8 mouse cellular contexts compared by ENCODE assay signal in the genomic region with DNA sequence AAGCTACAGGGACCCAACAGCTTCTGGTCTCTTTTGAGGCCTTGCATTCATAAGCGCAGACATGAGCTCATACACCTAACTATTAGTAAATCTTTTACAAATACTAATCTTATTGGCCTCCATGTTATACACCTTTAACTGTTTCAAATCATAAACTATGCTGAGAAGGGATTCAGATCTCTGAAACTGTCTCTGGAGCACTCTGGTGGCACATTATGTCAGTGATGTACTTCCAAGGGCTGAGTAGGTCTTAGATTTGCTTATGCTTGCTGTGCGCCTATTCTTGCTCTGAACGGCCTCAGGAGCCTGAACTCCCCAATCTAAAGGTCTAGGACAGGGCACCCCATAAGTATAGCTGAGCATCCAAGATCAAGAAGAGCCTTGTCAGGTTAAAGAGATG. TPM values are rescaled to one million over a fixed set of nuclear protein-coding genes. Genes with fewer than 3 reads are reported as not detected.
A peak's percentile ranks its signal among the peaks of the same experiment; 100 is the strongest.
DNase-seq lines count a peak whose midpoint lies in the region; ATAC-seq and TF ChIP-seq lines count a peak whose summit lies in the region.

No protein-coding gene starts in this region.

- H3K27me3 ChIP-seq in embryonic facial prominence, embryonic 13.5 days, result no peaks in the 10 kb centered on the region
- no peaks in the 10 kb centered on the region for H3K27me3 ChIP-seq in intestine, embryonic 16.5 days (replicated peaks; ENCODE audit: control insufficient read depth, insufficient read depth, low read length)
- H3K27me3 ChIP-seq in neural tube, embryonic 13.5 days, result no peaks in the 10 kb centered on the region

- WGBS in embryonic facial prominence, embryonic 13.5 days, result 69% methylated on average over 3 of the region's 3 CpGs
- WGBS in intestine, embryonic 16.5 days, result 67% methylated on average over 3 of the region's 3 CpGs
- WGBS in neural tube, embryonic 13.5 days, result 72% methylated on average over 3 of the region's 3 CpGs

- H3K4me3 ChIP-seq in layer of hippocampus, adult 2 months, result peak overlapping the region; percentile 65
- peak overlapping the region; percentile 65 for H3K4me3 ChIP-seq in embryonic facial prominence, embryonic 13.5 days
- H3K4me3 ChIP-seq in intestine, embryonic 16.5 days (ENCODE audit: low read length), result peak overlapping the region; percentile 55
- peak overlapping the region; percentile 75 for H3K4me3 ChIP-seq in neural tube, embryonic 13.5 days

- no peak for DNase-seq in layer of hippocampus, adult 2 months (ENCODE audit: low spot score in 2 of 2)
- DNase-seq in layer of hippocampus, adult 9-11 months, result no peak
- DNase-seq in left cerebral cortex, adult 11 months (ENCODE audit: low spot score), result no peak
- DNase-seq in adrenal gland, adult 18-20 months (ENCODE audit: low spot score in 2 of 2), result no peak
- DNase-seq in kidney, postnatal 4 days, result no peak

- H3K36me3 ChIP-seq in embryonic facial prominence, embryonic 13.5 days, result peaks cover 42% of the 10 kb centered on the region
- H3K36me3 ChIP-seq in intestine, embryonic 16.5 days (ENCODE audit: control insufficient read depth, insufficient read depth, low read length), result peaks cover 8% of the 10 kb centered on the region; the same call in 1 of the 2 replicates
- peaks cover 31% of the 10 kb centered on the region for H3K36me3 ChIP-seq in neural tube, embryonic 13.5 days

- peak overlapping the region; percentile 78 for H3K4me2 ChIP-seq in embryonic facial prominence, embryonic 13.5 days
- peak overlapping the region; percentile 68 for H3K4me2 ChIP-seq in intestine, embryonic 16.5 days (ENCODE audit: low read depth, low read length)
- H3K4me2 ChIP-seq in neural tube, embryonic 13.5 days, result peak overlapping the region; percentile 79

- no peak for TF ChIP-seq CTCF in layer of hippocampus, adult 2 months (conservative IDR thresholded peaks at IDR 0.05)

- peak overlapping the region; percentile 92 for H3K9ac ChIP-seq in embryonic facial prominence, embryonic 13.5 days
- H3K9ac ChIP-seq in intestine, embryonic 16.5 days (ENCODE audit: low read depth, low read length), result peak overlapping the region; percentile 60
- peak overlapping the region; percentile 96 for H3K9ac ChIP-seq in neural tube, embryonic 13.5 days

- peaks cover 48% of the 10 kb centered on the region for H3K4me1 ChIP-seq in embryonic facial prominence, embryonic 13.5 days
- H3K4me1 ChIP-seq in intestine, embryonic 16.5 days (ENCODE audit: control insufficient read depth, insufficient read depth, low read length), result peaks cover 36% of the 10 kb centered on the region
- H3K4me1 ChIP-seq in neural tube, embryonic 13.5 days (replicated peaks), result peaks cover 50% of the 10 kb centered on the region

- peak overlapping the region; percentile 100 for H3K27ac ChIP-seq in layer of hippocampus, adult 2 months
- peak overlapping the region; percentile 99 for H3K27ac ChIP-seq in embryonic facial prominence, embryonic 13.5 days
- H3K27ac ChIP-seq in intestine, embryonic 16.5 days (ENCODE audit: low read length), result peak overlapping the region; percentile 99
- H3K27ac ChIP-seq in neural tube, embryonic 13.5 days (replicated peaks), result peak overlapping the region; percentile 99

- no peaks in the 10 kb centered on the region for H3K9me3 ChIP-seq in embryonic facial prominence, embryonic 13.5 days
- no peaks in the 10 kb centered on the region for H3K9me3 ChIP-seq in intestine, embryonic 16.5 days (ENCODE audit: control insufficient read depth, low read length)
- no peaks in the 10 kb centered on the region for H3K9me3 ChIP-seq in neural tube, embryonic 13.5 days

- no peak for ATAC-seq in embryonic facial prominence, embryonic 13.5 days (ENCODE audit: insufficient number of reproducible peaks, insufficient read depth, low FRiP score, low TSS enrichment, low read depth)
- no peak for ATAC-seq in intestine, embryonic 16.5 days
- no peak for ATAC-seq in neural tube, embryonic 13.5 days (ENCODE audit: low read depth)

RNA-seq across cellular contexts. Expression of a gene that starts 0.7 kb away (rescaled TPM):
- total RNA-seq in layer of hippocampus, adult 2 months (2021), result 100 to 1,000 TPM; 295 to 339 TPM
- 487 and 605 TPM in 2 replicates for polyA plus RNA-seq in embryonic facial prominence, embryonic 13.5 days (2015; fragmentation: Nextera tagmentation; extraction: Ambion mirVana)
- 309 and 334 TPM in 2 replicates for polyA plus RNA-seq in intestine, embryonic 16.5 days (2015; fragmentation: Nextera tagmentation; extraction: Ambion mirVana)
- polyA plus RNA-seq in neural tube, embryonic 13.5 days (2015; fragmentation: Nextera tagmentation; extraction: Ambion mirVana), result 687 and 693 TPM in 2 replicates
- total RNA-seq in adrenal gland, adult 18-20 months (2021), result 100 to 1,000 TPM; 341 to 388 TPM

RNA-seq across cellular contexts. Expression of a gene that starts 3.3 kb away (rescaled TPM):
- 1 to 10 TPM; 5.5 to 6.6 TPM for total RNA-seq in layer of hippocampus, adult 2 months (2021)
- 9.2 and 13.9 TPM in 2 replicates for polyA plus RNA-seq in embryonic facial prominence, embryonic 13.5 days (2015; fragmentation: Nextera tagmentation; extraction: Ambion mirVana)
- polyA plus RNA-seq in intestine, embryonic 16.5 days (2015; fragmentation: Nextera tagmentation; extraction: Ambion mirVana), result 20.4 and 22.5 TPM in 2 replicates
- 6.0 and 7.9 TPM in 2 replicates for polyA plus RNA-seq in neural tube, embryonic 13.5 days (2015; fragmentation: Nextera tagmentation; extraction: Ambion mirVana)
- total RNA-seq in adrenal gland, adult 18-20 months (2021), result 10 to 100 TPM in 1 of 2 experiments, 1 to 10 TPM in 1; 9.8 to 11.5 TPM

RNA-seq across cellular contexts. Expression of a gene that starts 14.0 kb away (rescaled TPM):
- total RNA-seq in layer of hippocampus, adult 2 months (2021), result not detected
- 0.33 TPM in 1 of 2 replicates, not detected in the other for polyA plus RNA-seq in embryonic facial prominence, embryonic 13.5 days (2015; fragmentation: Nextera tagmentation; extraction: Ambion mirVana)
- not detected in 2 replicates for polyA plus RNA-seq in intestine, embryonic 16.5 days (2015; fragmentation: Nextera tagmentation; extraction: Ambion mirVana)
- polyA plus RNA-seq in neural tube, embryonic 13.5 days (2015; fragmentation: Nextera tagmentation; extraction: Ambion mirVana), result not detected in 2 replicates
- not detected for total RNA-seq in adrenal gland, adult 18-20 months (2021)

RNA-seq across cellular contexts. Expression of a gene that starts 14.5 kb away (rescaled TPM):
- total RNA-seq in layer of hippocampus, adult 2 months (2021), result 100 to 1,000 TPM; 159 to 164 TPM
- 22.1 and 22.2 TPM in 2 replicates for polyA plus RNA-seq in embryonic facial prominence, embryonic 13.5 days (2015; fragmentation: Nextera tagmentation; extraction: Ambion mirVana)
- polyA plus RNA-seq in intestine, embryonic 16.5 days (2015; fragmentation: Nextera tagmentation; extraction: Ambion mirVana), result 8.3 and 8.8 TPM in 2 replicates
- polyA plus RNA-seq in neural tube, embryonic 13.5 days (2015; fragmentation: Nextera tagmentation; extraction: Ambion mirVana), result 21.0 and 23.1 TPM in 2 replicates
- 10 to 100 TPM; 78.4 to 80.2 TPM for total RNA-seq in adrenal gland, adult 18-20 months (2021)

RNA-seq across cellular contexts. Expression of a gene that starts 27.6 kb away (rescaled TPM):
- 1,000 to 10,000 TPM in 1 of 2 experiments, 100 to 1,000 TPM in 1; 981 to 1,025 TPM for total RNA-seq in layer of hippocampus, adult 2 months (2021)
- 10.7 and 10.9 TPM in 2 replicates for polyA plus RNA-seq in embryonic facial prominence, embryonic 13.5 days (2015; fragmentation: Nextera tagmentation; extraction: Ambion mirVana)
- polyA plus RNA-seq in intestine, embryonic 16.5 days (2015; fragmentation: Nextera tagmentation; extraction: Ambion mirVana), result 7.1 and 7.9 TPM in 2 replicates
- polyA plus RNA-seq in neural tube, embryonic 13.5 days (2015; fragmentation: Nextera tagmentation; extraction: Ambion mirVana), result 67.2 and 69.8 TPM in 2 replicates
- 10 to 100 TPM; 19.8 to 37.7 TPM for total RNA-seq in adrenal gland, adult 18-20 months (2021)
